In genomic region chr4:136214828-136215227, GRCm38 (mm10) we compare ENCODE assay signal across 20 mouse cellular contexts. TPM values are rescaled to one million over a fixed set of nuclear protein-coding genes. Genes with fewer than 3 reads are reported as not detected.
A peak's percentile ranks its signal among the peaks of the same experiment; 100 is the strongest.
DNase-seq lines count a peak whose midpoint lies in the region; ATAC-seq and TF ChIP-seq lines count a peak whose summit lies in the region.
"Had no signal": no experiment of that assay in that cellular context is flagged by ENCODE, and none has a peak within 500 bp of the region (broad histone marks: within the 10 kb centered on the region; RNA-seq: fewer than 3 reads in every experiment).

No protein-coding gene starts in this region.

- no peak overlapping the region for H3K9ac ChIP-seq in embryonic facial prominence, embryonic 14.5 days (ENCODE audit: low read depth, low read length)
- H3K9ac ChIP-seq in liver, embryonic 12.5 days = no peak overlapping the region
- no peak overlapping the region for H3K9ac ChIP-seq in liver, embryonic 16.5 days (ENCODE audit: low read depth, low read length)
- H3K9ac ChIP-seq: forebrain, embryonic 15.5 days; heart, embryonic 13.5 days; hindbrain, embryonic 15.5 days had no signal

- H3K27ac ChIP-seq in embryonic facial prominence, embryonic 14.5 days (replicated peaks; ENCODE audit: low read depth, low read length) = 0 out of 2 replicates have a peak overlapping the region, but pooled peaks have one; percentile 16
- no peak overlapping the region for H3K27ac ChIP-seq in embryonic facial prominence, embryonic 10.5 days (replicated peaks)
- H3K27ac ChIP-seq in liver, embryonic 12.5 days = peak overlapping the region; percentile 3; the same call in 1 of the 2 replicates
- H3K27ac ChIP-seq in liver, embryonic 16.5 days (ENCODE audit: low read length) = peak overlapping the region; percentile 67
- H3K27ac ChIP-seq in cerebellum, adult 2 months (ENCODE audit: insufficient read depth, low read length) = no peak overlapping the region
- H3K27ac ChIP-seq: forebrain, embryonic 15.5 days; heart, embryonic 13.5 days; hindbrain, embryonic 15.5 days had no signal

- TF ChIP-seq POLR2A in cerebellum, adult 2 months (IDR thresholded peaks at IDR 0.05; ENCODE audit: borderline replicate concordance, insufficient read depth, low read length) = no peak

- 85% methylated on average over 8 of the region's 8 CpGs for WGBS in embryonic facial prominence, embryonic 14.5 days
- 85% methylated on average over 8 of the region's 8 CpGs for WGBS in embryonic facial prominence, embryonic 10.5 days
- 69% methylated on average over 8 of the region's 8 CpGs for WGBS in liver, embryonic 12.5 days (ENCODE audit: insufficient replicate concordance)
- WGBS in liver, embryonic 16.5 days (ENCODE audit: insufficient replicate concordance) = 61% methylated on average over 8 of the region's 8 CpGs
- 79% methylated on average over 8 of the region's 8 CpGs for WGBS in cerebellum, adult 2 months

- no peak for DNase-seq in embryonic facial prominence, embryonic 14.5 days (ENCODE audit: low spot score)
- no peak for DNase-seq in embryonic facial prominence, embryonic 10.5 days (ENCODE audit: low spot score)
- DNase-seq in kidney, adult 9 months = peak; percentile 47
- no peak for DNase-seq in kidney, postnatal 10 days
- DNase-seq in cerebellum, adult 2 months = no peak
- DNase-seq in spleen, postnatal 10 days (ENCODE audit: low spot score in 2 of 2) = no peak
- DNase-seq: adrenal gland, postnatal 10 days; B cell, adult 2 months; cerebellum, adult 11 months; cerebellum, adult 9-10 months; cerebellum, postnatal 36 days; gastrocnemius, postnatal 10 days; heart, postnatal 36 days had no signal

- no peaks in the 10 kb centered on the region for H3K36me3 ChIP-seq in embryonic facial prominence, embryonic 14.5 days (ENCODE audit: control insufficient read depth, insufficient read depth, low read length)
- 0 out of 2 replicates have a peak, but pooled peaks cover 4% of the 10 kb centered on the region for H3K36me3 ChIP-seq in embryonic facial prominence, embryonic 10.5 days (replicated peaks)
- no peaks in the 10 kb centered on the region for H3K36me3 ChIP-seq in liver, embryonic 12.5 days
- no peaks in the 10 kb centered on the region for H3K36me3 ChIP-seq in liver, embryonic 16.5 days (ENCODE audit: control insufficient read depth, insufficient read depth)
- H3K36me3 ChIP-seq: forebrain, embryonic 15.5 days; G1E; heart, embryonic 13.5 days; hindbrain, embryonic 15.5 days had no signal

- H3K4me3 ChIP-seq in embryonic facial prominence, embryonic 14.5 days (ENCODE audit: low read depth, low read length) = no peak overlapping the region
- no peak overlapping the region for H3K4me3 ChIP-seq in embryonic facial prominence, embryonic 10.5 days
- no peak overlapping the region for H3K4me3 ChIP-seq in liver, embryonic 12.5 days
- H3K4me3 ChIP-seq in liver, embryonic 16.5 days (ENCODE audit: low read depth, low read length) = no peak overlapping the region
- H3K4me3 ChIP-seq in cerebellum, adult 2 months (replicated peaks; ENCODE audit: insufficient read depth, low read depth, low read length) = no peak overlapping the region
- H3K4me3 ChIP-seq: forebrain, embryonic 15.5 days; heart, embryonic 13.5 days; hindbrain, embryonic 15.5 days had no signal

- ATAC-seq in embryonic facial prominence, embryonic 14.5 days (ENCODE audit: low read depth) = no peak
- ATAC-seq in liver, embryonic 12.5 days = peak; percentile 57
- ATAC-seq in liver, embryonic 16.5 days (ENCODE audit: low read depth) = peak; percentile 91
- ATAC-seq: CD4-positive, CD25-positive, alpha-beta regulatory T cell, adult 4 months; forebrain, embryonic 15.5 days had no signal

- H3K9me3 ChIP-seq in embryonic facial prominence, embryonic 14.5 days (ENCODE audit: control insufficient read depth, low read length) = no peaks in the 10 kb centered on the region
- H3K9me3 ChIP-seq in embryonic facial prominence, embryonic 10.5 days = no peaks in the 10 kb centered on the region
- H3K9me3 ChIP-seq in liver, embryonic 12.5 days (replicated peaks) = no peaks in the 10 kb centered on the region
- no peaks in the 10 kb centered on the region for H3K9me3 ChIP-seq in liver, embryonic 16.5 days (replicated peaks; ENCODE audit: control insufficient read depth, low read length)
- H3K9me3 ChIP-seq: forebrain, embryonic 15.5 days; G1E; heart, embryonic 13.5 days; hindbrain, embryonic 15.5 days had no signal

- TF ChIP-seq CTCF in cerebellum, adult 2 months (IDR thresholded peaks at IDR 0.05; ENCODE audit: borderline replicate concordance, insufficient read depth, low read depth, low read length) = no peak

- peaks cover 36% of the 10 kb centered on the region for H3K4me1 ChIP-seq in embryonic facial prominence, embryonic 14.5 days (ENCODE audit: control insufficient read depth, insufficient read depth, low read length)
- H3K4me1 ChIP-seq in embryonic facial prominence, embryonic 10.5 days = peaks cover 34% of the 10 kb centered on the region
- H3K4me1 ChIP-seq in liver, embryonic 12.5 days = peaks cover 10% of the 10 kb centered on the region; the same call in 1 of the 2 replicates
- no peaks in the 10 kb centered on the region; the same call in none of the 2 replicates for H3K4me1 ChIP-seq in liver, embryonic 16.5 days (ENCODE audit: control insufficient read depth, low read depth, low read length)
- H3K4me1 ChIP-seq in cerebellum, adult 2 months (ENCODE audit: control insufficient read depth, insufficient read depth, low read length) = peaks cover 10% of the 10 kb centered on the region

- no peaks in the 10 kb centered on the region for H3K27me3 ChIP-seq in embryonic facial prominence, embryonic 14.5 days (replicated peaks; ENCODE audit: control insufficient read depth, insufficient read depth, low read length)
- peaks cover 21% of the 10 kb centered on the region for H3K27me3 ChIP-seq in embryonic facial prominence, embryonic 10.5 days (replicated peaks; ENCODE audit: low read depth, poor library complexity, severe bottlenecking)
- peaks cover 52% of the 10 kb centered on the region for H3K27me3 ChIP-seq in liver, embryonic 12.5 days (replicated peaks)
- H3K27me3 ChIP-seq in liver, embryonic 16.5 days (ENCODE audit: control insufficient read depth, insufficient read depth, low read depth, low read length) = peaks cover 17% of the 10 kb centered on the region
- H3K27me3 ChIP-seq in cerebellum, adult 2 months (ENCODE audit: control insufficient read depth, insufficient read depth, low read length) = no peaks in the 10 kb centered on the region
- H3K27me3 ChIP-seq: forebrain, embryonic 15.5 days; hindbrain, embryonic 15.5 days had no signal

- H3K4me2 ChIP-seq in embryonic facial prominence, embryonic 14.5 days (ENCODE audit: low read depth, low read length) = no peak overlapping the region
- no peak overlapping the region for H3K4me2 ChIP-seq in liver, embryonic 12.5 days
- no peak overlapping the region for H3K4me2 ChIP-seq in liver, embryonic 16.5 days (ENCODE audit: low read depth, low read length)
- H3K4me2 ChIP-seq: forebrain, embryonic 15.5 days; heart, embryonic 13.5 days; hindbrain, embryonic 15.5 days had no signal

RNA-seq across cellular contexts. Expression of gene Asap3, which starts 8.7 kb away (rescaled TPM):
- polyA plus RNA-seq in embryonic facial prominence, embryonic 14.5 days (2014; fragmentation: Nextera tagmentation; extraction: Ambion mirVana) = 8.1 and 11.3 TPM in 2 replicates
- polyA plus RNA-seq in embryonic facial prominence, embryonic 10.5 days (2016; fragmentation: Nextera tagmentation; extraction: Ambion mirVana) = 4.2 and 5.3 TPM in 2 replicates
- 1.5 and 1.9 TPM in 2 replicates for polyA plus RNA-seq in liver, embryonic 12.5 days (2016; fragmentation: Nextera tagmentation; extraction: Ambion mirVana)
- 2.2 and 3.0 TPM in 2 replicates for polyA plus RNA-seq in liver, embryonic 16.5 days (2015; fragmentation: Nextera tagmentation; extraction: Ambion mirVana)
- polyA plus RNA-seq in cerebellum, adult 2 months (2012; rRNA removed) = 5.5 and 6.3 TPM in 2 replicates
- polyA plus RNA-seq: CD4-positive, CD25-positive, alpha-beta regulatory T cell, adult 4 months had no signal

RNA-seq across cellular contexts. Expression of gene Tcea3, which starts 32.7 kb away (rescaled TPM):
- 25.4 and 27.2 TPM in 2 replicates for polyA plus RNA-seq in embryonic facial prominence, embryonic 14.5 days (2014; fragmentation: Nextera tagmentation; extraction: Ambion mirVana)
- 0.83 and 0.97 TPM in 2 replicates for polyA plus RNA-seq in embryonic facial prominence, embryonic 10.5 days (2016; fragmentation: Nextera tagmentation; extraction: Ambion mirVana)
- polyA plus RNA-seq in liver, embryonic 12.5 days (2016; fragmentation: Nextera tagmentation; extraction: Ambion mirVana) = 9.8 and 11.1 TPM in 2 replicates
- polyA plus RNA-seq in liver, embryonic 16.5 days (2015; fragmentation: Nextera tagmentation; extraction: Ambion mirVana) = 25.3 and 29.8 TPM in 2 replicates
- 1.2 and 1.6 TPM in 2 replicates for polyA plus RNA-seq in cerebellum, adult 2 months (2012; rRNA removed)
- polyA plus RNA-seq: G1E had no signal

RNA-seq across cellular contexts. Expression of gene E2f2, which starts 42.6 kb away (rescaled TPM):
- 7.9 and 10.1 TPM in 2 replicates for polyA plus RNA-seq in embryonic facial prominence, embryonic 14.5 days (2014; fragmentation: Nextera tagmentation; extraction: Ambion mirVana)
- polyA plus RNA-seq in embryonic facial prominence, embryonic 10.5 days (2016; fragmentation: Nextera tagmentation; extraction: Ambion mirVana) = 6.2 TPM in 2 replicates
- polyA plus RNA-seq in liver, embryonic 12.5 days (2016; fragmentation: Nextera tagmentation; extraction: Ambion mirVana) = 63.4 and 69.1 TPM in 2 replicates
- 83.5 and 93.6 TPM in 2 replicates for polyA plus RNA-seq in liver, embryonic 16.5 days (2015; fragmentation: Nextera tagmentation; extraction: Ambion mirVana)
- 0.27 and 0.74 TPM in 2 replicates for polyA plus RNA-seq in cerebellum, adult 2 months (2012; rRNA removed)

Comparison
In these comparisons a context has a peak if more than half of its experiments do, and no peak if none do; other contexts are left out.
1. H3K27ac ChIP-seq: peak in embryonic facial prominence, embryonic 14.5 days (single experiment), liver, embryonic 12.5 days (single experiment) and liver, embryonic 16.5 days (single experiment); none in embryonic facial prominence, embryonic 10.5 days (single experiment) and cerebellum, adult 2 months (single experiment).